Mouse (Mus musculus) embryonic facial prominence, embryonic 12.5 days (tissue): Measurements from ENCODE around the gene Trim25. TPM values are rescaled to one million over a fixed set of nuclear protein-coding genes. Genes with fewer than 3 reads are reported as not detected.

Source experiments
- ATAC-seq: fragments of 200-750 bp; cut with Nextera tagmentation; 2 replicates; pipeline ENCODE4 v1.8.0; 2017; ENCODE audit not compliant: insufficient number of reproducible peaks, insufficient read depth, low FRiP score, low TSS enrichment
- H3K27ac ChIP-seq: fragments of 300-500 bp; sonication (generic); 2 replicates; pipeline ENCODE4 v1.5.1; 2016; ENCODE audit warnings: mild to moderate bottlenecking
- H3K27me3 ChIP-seq: fragments of 300-500 bp; sonication (generic); 2 replicates; pipeline ENCODE4 v1.6.1; 2016; ENCODE audit warnings: mild to moderate bottlenecking, moderate library complexity
- H3K36me3 ChIP-seq: fragments of 300-500 bp; sonication (generic); 2 replicates; pipeline ENCODE4 v1.6.1; 2016; ENCODE audit warnings: mild to moderate bottlenecking
- H3K4me1 ChIP-seq: fragments of 300-500 bp; sonication (generic); 2 replicates; pipeline ENCODE4 v1.6.1; 2016
- H3K4me2 ChIP-seq: fragments of 300-500 bp; sonication (generic); replicated peaks from 2 replicates; pipeline ENCODE4 v1.6.1; 2016; ENCODE audit warnings: mild to moderate bottlenecking, moderate library complexity
- H3K4me3 ChIP-seq: fragments of 300-500 bp; sonication (generic); 2 replicates; pipeline ENCODE4 v1.5.1; 2016; ENCODE audit warnings: mild to moderate bottlenecking
- H3K9ac ChIP-seq: fragments of 300-500 bp; sonication (generic); 2 replicates; pipeline ENCODE4 v1.6.1; 2016; ENCODE audit warnings: mild to moderate bottlenecking, moderate library complexity
- H3K9me3 ChIP-seq: fragments of 300-500 bp; sonication (generic); 2 replicates; pipeline ENCODE4 v1.6.1; 2016; ENCODE audit warnings: mild to moderate bottlenecking, moderate library complexity
- WGBS: fragments of 180-500 bp; shearing (Covaris S2); methylation state at CpG from one replicate; pipeline ENCODE4 v1.1.7; 2016; 5-methylcytosine and 5-hydroxymethylcytosine counted together
- polyA plus RNA-seq: library from polyadenylated mRNA; unstranded; fragments of >200 nt; fragmentation: Nextera tagmentation; extraction: Ambion mirVana; gene quantifications from 2 replicates; pipeline ENCODE4 v1.2.1, GENCODE M21; 2016

The Trim25 gene
- polyA plus RNA-seq, 1 experiment from 2014 or later, result 4.7 TPM

- Histone ChIP-seq H3K4me3 (no peak overlapping the region), H3K4me2 (no peak overlapping the region), H3K27ac (no peak overlapping the region), H3K36me3 (no peaks in the 10 kb centered on the region), H3K4me1 (no peaks in the 10 kb centered on the region), H3K9ac (no peak overlapping the region), H3K27me3 (no peaks in the 10 kb centered on the region), H3K9me3 (no peaks in the 10 kb centered on the region)
- no peak for ATAC-seq
- 82% methylated on average over 3 of the region's 3 CpGs for WGBS
Observed at GRCm38 (mm10) chr11:89007582-89007981, 8.4 kb downstream of the Trim25 start.

GRCm38 (mm10) chr11:89009066-89009465 lies 9.9 kb downstream of the Trim25 start:
- H3K9me3 ChIP-seq, result no peaks in the 10 kb centered on the region
- ATAC-seq, result no peak
- no peaks in the 10 kb centered on the region for H3K36me3 ChIP-seq
- no peak overlapping the region for H3K27ac ChIP-seq
- no peaks in the 10 kb centered on the region for H3K4me1 ChIP-seq
- no peak overlapping the region for H3K4me3 ChIP-seq
- no peak overlapping the region for H3K4me2 ChIP-seq
- H3K9ac ChIP-seq, result no peak overlapping the region
- WGBS, result 89% methylated on average over 9 of the region's 9 CpGs
- H3K27me3 ChIP-seq, result no peaks in the 10 kb centered on the region

- ATAC-seq, result no peak
Observed at GRCm38 (mm10) chr11:89009496-89009895, 10.3 kb downstream of the Trim25 start.

GRCm38 (mm10) chr11:89012241-89012640 lies 13.1 kb downstream of the Trim25 start:
- Histone ChIP-seq H3K36me3 (no peaks in the 10 kb centered on the region), H3K4me1 (no peaks in the 10 kb centered on the region), H3K4me3 (no peak overlapping the region), H3K27ac (no peak overlapping the region), H3K9ac (no peak overlapping the region), H3K4me2 (no peak overlapping the region), H3K9me3 (no peaks in the 10 kb centered on the region), H3K27me3 (no peaks in the 10 kb centered on the region)
- no peak for ATAC-seq
- 75% methylated on average over 5 of the region's 5 CpGs for WGBS

More at GRCm38 (mm10) chr11:89009496-89009895, 10.3 kb downstream of the Trim25 start:
- Histone ChIP-seq H3K4me1 (no peaks in the 10 kb centered on the region), H3K4me2 (no peak overlapping the region), H3K27ac (no peak overlapping the region), H3K27me3 (no peaks in the 10 kb centered on the region), H3K9ac (no peak overlapping the region), H3K36me3 (no peaks in the 10 kb centered on the region), H3K4me3 (no peak overlapping the region), H3K9me3 (no peaks in the 10 kb centered on the region)
- 64% methylated on average over 7 of the region's 7 CpGs for WGBS

GRCm38 (mm10) chr11:89017514-89018182 lies 18.5 kb downstream of the Trim25 start:
- H3K27me3 ChIP-seq, result no peaks in the 10 kb centered on the region
- no peak for ATAC-seq
- H3K4me1 ChIP-seq, result no peaks in the 10 kb centered on the region
- H3K4me2 ChIP-seq, result no peak overlapping the region
- no peak overlapping the region for H3K4me3 ChIP-seq
- WGBS, result 93% methylated on average over 9 of the region's 9 CpGs
- H3K36me3 ChIP-seq, result no peaks in the 10 kb centered on the region
- no peak overlapping the region for H3K27ac ChIP-seq
- no peaks in the 10 kb centered on the region for H3K9me3 ChIP-seq
- no peak overlapping the region for H3K9ac ChIP-seq

GRCm38 (mm10) chr11:89020681-89021305 lies 21.6 kb downstream of the Trim25 start:
- ATAC-seq, result no peak
- Histone ChIP-seq H3K9ac (no peak overlapping the region), H3K4me3 (no peak overlapping the region), H3K4me2 (no peak overlapping the region), H3K27ac (no peak overlapping the region), H3K4me1 (peaks cover 6% of the 10 kb centered on the region), H3K9me3 (no peaks in the 10 kb centered on the region), H3K27me3 (no peaks in the 10 kb centered on the region), H3K36me3 (no peaks in the 10 kb centered on the region)
- WGBS, result 70% methylated on average over 9 of the region's 9 CpGs

- Histone ChIP-seq H3K27ac (no peak overlapping the region), H3K4me2 (no peak overlapping the region), H3K4me1 (peaks cover 6% of the 10 kb centered on the region), H3K36me3 (no peaks in the 10 kb centered on the region), H3K4me3 (no peak overlapping the region), H3K9me3 (no peaks in the 10 kb centered on the region), H3K27me3 (no peaks in the 10 kb centered on the region), H3K9ac (no peak overlapping the region)
- 85% methylated on average over 7 of the region's 7 CpGs for WGBS
- no peak for ATAC-seq
Observed at GRCm38 (mm10) chr11:89021687-89022086, 22.5 kb downstream of the Trim25 start.

- H3K9me3 ChIP-seq, result no peaks in the 10 kb centered on the region
- no peak overlapping the region for H3K4me3 ChIP-seq
- H3K4me2 ChIP-seq, result no peak overlapping the region
- ATAC-seq, result no peak
- H3K27me3 ChIP-seq, result no peaks in the 10 kb centered on the region
- no peak overlapping the region for H3K9ac ChIP-seq
- 67% methylated on average over 8 of the region's 8 CpGs for WGBS
- peaks cover 6% of the 10 kb centered on the region for H3K4me1 ChIP-seq
- no peak overlapping the region for H3K27ac ChIP-seq
- no peaks in the 10 kb centered on the region for H3K36me3 ChIP-seq
Observed at GRCm38 (mm10) chr11:89022120-89022731, 23.1 kb downstream of the Trim25 start.

- Histone ChIP-seq H3K36me3 (no peaks in the 10 kb centered on the region), H3K9me3 (no peaks in the 10 kb centered on the region), H3K4me1 (peaks cover 6% of the 10 kb centered on the region), H3K4me3 (no peak overlapping the region), H3K27me3 (no peaks in the 10 kb centered on the region), H3K4me2 (no peak overlapping the region), H3K9ac (no peak overlapping the region), H3K27ac (no peak overlapping the region)
- no peak for ATAC-seq
- WGBS, result 74% methylated on average over 10 of the region's 10 CpGs
Observed at GRCm38 (mm10) chr11:89023477-89023876, 24.3 kb downstream of the Trim25 start.

- 56% methylated on average over 11 of the region's 11 CpGs for WGBS
- no peak overlapping the region for H3K4me2 ChIP-seq
- ATAC-seq, result no peak
- no peak overlapping the region for H3K27ac ChIP-seq
- H3K9me3 ChIP-seq, result no peaks in the 10 kb centered on the region
- H3K36me3 ChIP-seq, result no peaks in the 10 kb centered on the region
- H3K4me1 ChIP-seq, result peaks cover 6% of the 10 kb centered on the region
- no peak overlapping the region for H3K9ac ChIP-seq
- no peak overlapping the region for H3K4me3 ChIP-seq
- H3K27me3 ChIP-seq, result no peaks in the 10 kb centered on the region
Observed at GRCm38 (mm10) chr11:89024181-89024881, 25.2 kb downstream of the Trim25 start.

GRCm38 (mm10) chr11:89025603-89026002 lies 26.4 kb downstream of the Trim25 start:
- ATAC-seq, result no peak
- Histone ChIP-seq H3K4me2 (no peak overlapping the region), H3K4me3 (no peak overlapping the region), H3K36me3 (no peaks in the 10 kb centered on the region), H3K4me1 (peaks cover 6% of the 10 kb centered on the region), H3K27ac (no peak overlapping the region), H3K27me3 (no peaks in the 10 kb centered on the region), H3K9ac (no peak overlapping the region), H3K9me3 (no peaks in the 10 kb centered on the region)
- WGBS, result 83% methylated on average over 3 of the region's 3 CpGs

GRCm38 (mm10) chr11:89026117-89026516 lies 26.9 kb downstream of the Trim25 start:
- peaks cover 6% of the 10 kb centered on the region for H3K4me1 ChIP-seq
- no peak overlapping the region for H3K4me2 ChIP-seq
- WGBS, result 90% methylated on average over 3 of the region's 3 CpGs
- H3K27me3 ChIP-seq, result no peaks in the 10 kb centered on the region
- H3K9me3 ChIP-seq, result no peaks in the 10 kb centered on the region
- ATAC-seq, result no peak
- no peak overlapping the region for H3K9ac ChIP-seq
- no peaks in the 10 kb centered on the region for H3K36me3 ChIP-seq
- H3K4me3 ChIP-seq, result no peak overlapping the region
- H3K27ac ChIP-seq, result no peak overlapping the region
